Mouse (Mus musculus) hindbrain, embryonic 14.5 days (tissue): ENCODE measurements at regions not wholly inside any gene's neighbourhood (a gene's known extent, or its start where the extent isn't known, plus 50 kb on each side); places are given as distances from the start of the nearest gene placed in this dataset.

Experiments
- ATAC-seq: fragments of 200-750 bp; cut with Nextera tagmentation; 2 replicates; pipeline ENCODE4 v1.8.0; 2017; ENCODE audit warnings: moderate number of reproducible peaks, mild to moderate bottlenecking, moderate TSS enrichment, moderate library complexity; ENCODE audit not compliant: low FRiP score
- DNase-seq: peaks from one replicate; pipeline ENCODE4 v3.0.0-alpha.2; 2015; ENCODE audit warnings: low spot score
- H3K27ac ChIP-seq: fragments of 300-500 bp; sonication (generic); 2 replicates; pipeline ENCODE4 v1.5.1; 2014; ENCODE audit warnings: mild to moderate bottlenecking, moderate library complexity
- H3K27me3 ChIP-seq: fragments of 300-500 bp; sonication (generic); 2 replicates; pipeline ENCODE4 v1.6.1; 2014; ENCODE audit warnings: mild to moderate bottlenecking, low read length, mixed read lengths; ENCODE audit not compliant: control insufficient read depth, insufficient read depth
- H3K36me3 ChIP-seq: fragments of 300-500 bp; sonication (generic); replicated peaks from 2 replicates; pipeline ENCODE4 v1.6.1; 2014; ENCODE audit not compliant: control insufficient read depth, insufficient read depth
- H3K4me1 ChIP-seq: fragments of 300-500 bp; sonication (generic); replicated peaks from 2 replicates; pipeline ENCODE4 v1.6.1; 2014; ENCODE audit warnings: antibody characterized with exemption, low read length, mixed read lengths; ENCODE audit not compliant: control insufficient read depth, insufficient read depth
- H3K4me2 ChIP-seq: fragments of 300-500 bp; sonication (generic); replicated peaks from 2 replicates; pipeline ENCODE4 v1.6.1; 2014; ENCODE audit warnings: mild to moderate bottlenecking, moderate library complexity
- H3K4me3 ChIP-seq: fragments of 300-500 bp; sonication (generic); replicated peaks from 2 replicates; pipeline ENCODE4 v1.5.1; 2014; ENCODE audit warnings: mild to moderate bottlenecking, low read length
- H3K9ac ChIP-seq: fragments of 300-500 bp; sonication (generic); 2 replicates; pipeline ENCODE4 v1.6.1; 2014
- H3K9me3 ChIP-seq: fragments of 300-500 bp; sonication (generic); 2 replicates; pipeline ENCODE4 v1.6.1; 2016; ENCODE audit warnings: low read length; ENCODE audit not compliant: control insufficient read depth
- WGBS: fragments of 180-500 bp; shearing (Covaris S2); extraction: QIAGEN DNeasy Blood & Tissue Kit; methylation state at CpG from one replicate; pipeline ENCODE4 v1.1.7; 2014; 5-methylcytosine and 5-hydroxymethylcytosine counted together

GRCm38 (mm10) chr9:12492890-12493618 is 752.6 kb downstream of the Jrkl start:
- H3K27me3 ChIP-seq = no peaks in the 10 kb centered on the region
- DNase-seq = no peak
- H3K9ac ChIP-seq = no peak overlapping the region
- no peaks in the 10 kb centered on the region for H3K36me3 ChIP-seq
- H3K4me2 ChIP-seq = no peak overlapping the region
- no peaks in the 10 kb centered on the region for H3K9me3 ChIP-seq
- WGBS = 69% methylated on average over 5 of the region's 5 CpGs
- no peaks in the 10 kb centered on the region for H3K4me1 ChIP-seq
- H3K27ac ChIP-seq = no peak overlapping the region
- ATAC-seq = no peak
- H3K4me3 ChIP-seq = no peak overlapping the region

GRCm38 (mm10) chr9:12457810-12458209 is 787.8 kb downstream of the Jrkl start:
- Histone ChIP-seq H3K4me3 (no peak overlapping the region), H3K27ac (no peak overlapping the region), H3K9me3 (no peaks in the 10 kb centered on the region), H3K27me3 (no peaks in the 10 kb centered on the region), H3K4me2 (no peak overlapping the region), H3K9ac (no peak overlapping the region), H3K36me3 (no peaks in the 10 kb centered on the region), H3K4me1 (no peaks in the 10 kb centered on the region)
- no peak for ATAC-seq
- WGBS = 81% methylated on average over 2 of the region's 2 CpGs
- DNase-seq = no peak

GRCm38 (mm10) chr9:12456695-12457094 is 788.9 kb downstream of the Jrkl start:
- Histone ChIP-seq H3K27ac (no peak overlapping the region), H3K36me3 (no peaks in the 10 kb centered on the region), H3K27me3 (no peaks in the 10 kb centered on the region), H3K9me3 (no peaks in the 10 kb centered on the region), H3K9ac (no peak overlapping the region), H3K4me2 (no peak overlapping the region), H3K4me3 (no peak overlapping the region), H3K4me1 (no peaks in the 10 kb centered on the region)
- DNase-seq (no peak), ATAC-seq (no peak)

- Histone ChIP-seq H3K9me3 (no peaks in the 10 kb centered on the region), H3K27me3 (no peaks in the 10 kb centered on the region), H3K9ac (no peak overlapping the region), H3K27ac (no peak overlapping the region), H3K36me3 (no peaks in the 10 kb centered on the region), H3K4me2 (no peak overlapping the region), H3K4me3 (no peak overlapping the region), H3K4me1 (no peaks in the 10 kb centered on the region)
- ATAC-seq = no peak
- WGBS = 76% methylated on average over 3 of the region's 3 CpGs
- DNase-seq = no peak
Measured at GRCm38 (mm10) chr9:12434171-12434570, 811.5 kb downstream of the Jrkl start.

- Histone ChIP-seq H3K4me3 (no peak overlapping the region), H3K27me3 (no peaks in the 10 kb centered on the region), H3K36me3 (no peaks in the 10 kb centered on the region), H3K4me1 (no peaks in the 10 kb centered on the region), H3K9ac (no peak overlapping the region), H3K4me2 (no peak overlapping the region), H3K9me3 (no peaks in the 10 kb centered on the region), H3K27ac (no peak overlapping the region)
- ATAC-seq (no peak), DNase-seq (no peak)
- WGBS = 98% methylated on average over 1 of the region's 1 CpGs
Measured at GRCm38 (mm10) chr9:12421906-12422305, 823.7 kb downstream of the Jrkl start.

GRCm38 (mm10) chr9:12408500-12408899 is 837.1 kb downstream of the Jrkl start:
- Histone ChIP-seq H3K9ac (no peak overlapping the region), H3K4me2 (no peak overlapping the region), H3K27me3 (no peaks in the 10 kb centered on the region), H3K36me3 (no peaks in the 10 kb centered on the region), H3K4me1 (no peaks in the 10 kb centered on the region), H3K9me3 (no peaks in the 10 kb centered on the region), H3K4me3 (no peak overlapping the region), H3K27ac (no peak overlapping the region)
- WGBS = 66% methylated on average over 2 of the region's 2 CpGs
- no peak for ATAC-seq
- DNase-seq = no peak

GRCm38 (mm10) chr9:12404185-12404584 is 841.4 kb downstream of the Jrkl start:
- Histone ChIP-seq H3K4me3 (no peak overlapping the region), H3K9ac (no peak overlapping the region), H3K4me1 (no peaks in the 10 kb centered on the region), H3K4me2 (no peak overlapping the region), H3K27me3 (no peaks in the 10 kb centered on the region), H3K36me3 (no peaks in the 10 kb centered on the region), H3K27ac (no peak overlapping the region), H3K9me3 (no peaks in the 10 kb centered on the region)
- WGBS = 56% methylated on average over 1 of the region's 1 CpGs
- ATAC-seq (peak; percentile 51; the same call in 1 of the 2 replicates), DNase-seq (peak; percentile 65)

- 95% methylated on average over 1 of the region's 1 CpGs for WGBS
- H3K36me3 ChIP-seq = no peaks in the 10 kb centered on the region
- no peaks in the 10 kb centered on the region for H3K27me3 ChIP-seq
- no peak overlapping the region for H3K4me2 ChIP-seq
- DNase-seq (no peak), ATAC-seq (no peak)
- H3K9ac ChIP-seq = no peak overlapping the region
- no peak overlapping the region for H3K4me3 ChIP-seq
- no peaks in the 10 kb centered on the region for H3K4me1 ChIP-seq
- no peaks in the 10 kb centered on the region for H3K9me3 ChIP-seq
- no peak overlapping the region for H3K27ac ChIP-seq
Measured at GRCm38 (mm10) chr9:12395648-12396047, 850.0 kb downstream of the Jrkl start.

- Histone ChIP-seq H3K4me3 (no peak overlapping the region), H3K4me2 (no peak overlapping the region), H3K9me3 (no peaks in the 10 kb centered on the region), H3K27me3 (no peaks in the 10 kb centered on the region), H3K27ac (no peak overlapping the region; the same call in 1 of the 2 replicates), H3K9ac (no peak overlapping the region), H3K4me1 (0 out of 2 replicates have a peak, but pooled peaks cover 3% of the 10 kb centered on the region), H3K36me3 (no peaks in the 10 kb centered on the region)
- DNase-seq = no peak
- ATAC-seq = peak; percentile 59; the same call in 1 of the 2 replicates
- WGBS = 2% methylated on average over 4 of the region's 4 CpGs
Measured at GRCm38 (mm10) chr9:12380732-12381645, 864.6 kb downstream of the Jrkl start.
